Mouse (Mus musculus) intestine, postnatal 0 days (tissue): ENCODE measurements around the gene Kcnab3. TPM values are rescaled to one million over a fixed set of nuclear protein-coding genes. Genes with fewer than 3 reads are reported as not detected.
"Not testable (repeated sequence)": the region's sequence is repeated elsewhere in the genome, so short reads cannot be mapped to it uniquely, and the experiment has no call there.

Experiments
- ATAC-seq: fragments of 200-750 bp; cut with Nextera tagmentation; 2 replicates; pipeline ENCODE4 v1.8.0; 2017; ENCODE audit warnings: mild to moderate bottlenecking, moderate TSS enrichment, moderate library complexity
- H3K27ac ChIP-seq: fragments of 300-500 bp; sonication (generic); 2 replicates; pipeline ENCODE4 v1.5.1; 2014; ENCODE audit warnings: mild to moderate bottlenecking, low read depth, low read length, moderate library complexity
- H3K27me3 ChIP-seq: fragments of 300-500 bp; sonication (generic); replicated peaks from 2 replicates; pipeline ENCODE4 v1.6.1; 2014; ENCODE audit warnings: low read length, mixed read lengths; ENCODE audit not compliant: control insufficient read depth, insufficient read depth
- H3K36me3 ChIP-seq: fragments of 300-500 bp; sonication (generic); 2 replicates; pipeline ENCODE4 v1.6.1; 2014; ENCODE audit warnings: mild to moderate bottlenecking, moderate library complexity; ENCODE audit not compliant: control insufficient read depth, insufficient read depth
- H3K4me1 ChIP-seq: fragments of 300-500 bp; sonication (generic); replicated peaks from 2 replicates; pipeline ENCODE4 v1.6.1; 2014; ENCODE audit warnings: antibody characterized with exemption, low read length, mixed read lengths; ENCODE audit not compliant: control insufficient read depth, insufficient read depth
- H3K4me2 ChIP-seq: fragments of 300-500 bp; sonication (generic); replicated peaks from 2 replicates; pipeline ENCODE4 v1.6.1; 2014; ENCODE audit warnings: low read depth, mild to moderate bottlenecking, moderate library complexity
- H3K4me3 ChIP-seq: fragments of 300-500 bp; sonication (generic); 2 replicates; pipeline ENCODE4 v1.5.1; 2014; ENCODE audit warnings: low read depth, low read length
- H3K9ac ChIP-seq: fragments of 300-500 bp; sonication (generic); 2 replicates; pipeline ENCODE4 v1.6.1; 2014; ENCODE audit warnings: mild to moderate bottlenecking, low read depth, low read length
- H3K9me3 ChIP-seq: fragments of 300-500 bp; sonication (generic); 2 replicates; pipeline ENCODE4 v1.6.1; 2016; ENCODE audit warnings: mixed run types; ENCODE audit not compliant: control insufficient read depth
- CTCF ChIP-seq: sonication (generic); IDR thresholded peaks from 2 replicates; pipeline ENCODE4 v1.5.1; 2016; ENCODE audit warnings: low read depth, mild to moderate bottlenecking, control low read depth, antibody characterized with exemption, moderate library complexity
- WGBS: fragments of 180-500 bp; shearing (Covaris S2); extraction: QIAGEN DNeasy Blood & Tissue Kit; methylation state at CpG from one replicate; pipeline ENCODE4 v1.1.7; 2014; 5-methylcytosine and 5-hydroxymethylcytosine counted together
- polyA plus RNA-seq: library from polyadenylated mRNA; unstranded; fragments of >200 nt; fragmentation: Nextera tagmentation; extraction: Ambion mirVana; gene quantifications from 2 replicates; pipeline ENCODE4 v1.2.1, GENCODE M21; 2015

Kcnab3 gene
- polyA plus RNA-seq, 1 experiment from 2014 or later, result 1.4 TPM

- Histone ChIP-seq H3K9me3 (no peaks in the 10 kb centered on the region), H3K27me3 (no peaks in the 10 kb centered on the region), H3K4me1 (no peaks in the 10 kb centered on the region), H3K4me3 (no peak overlapping the region), H3K36me3 (peaks cover 52% of the 10 kb centered on the region), H3K27ac (no peak overlapping the region), H3K9ac (no peak overlapping the region), H3K4me2 (no peak overlapping the region)
- no peak for TF ChIP-seq CTCF
- no peak for ATAC-seq
- 88% methylated on average over 7 of the region's 7 CpGs for WGBS
Observed at GRCm38 (mm10) chr11:69302817-69303216, 23.2 kb upstream of the Kcnab3 start.

DNA sequence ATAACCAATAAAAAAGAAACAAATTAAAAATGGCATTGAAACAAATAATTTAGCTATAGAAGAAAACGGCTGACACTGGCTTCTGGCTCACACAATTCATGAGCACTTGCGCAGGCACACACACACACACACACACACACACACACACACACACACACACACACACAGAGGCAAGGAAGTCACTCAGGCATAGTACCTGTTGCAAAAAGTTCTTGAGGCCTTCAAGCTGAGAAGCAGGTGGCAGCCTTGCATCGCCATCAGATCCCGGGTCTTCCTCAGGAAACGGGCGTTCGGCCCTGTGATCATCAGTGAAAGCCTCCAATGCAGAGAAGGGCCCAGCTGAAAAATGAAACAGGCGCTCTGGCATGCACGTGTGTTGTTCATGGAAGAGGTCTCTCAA lies 20.8 kb upstream of the Kcnab3 start:
- Histone ChIP-seq H3K4me2 (no peak overlapping the region), H3K4me1 (no peaks in the 10 kb centered on the region), H3K4me3 (no peak overlapping the region), H3K9me3 (no peaks in the 10 kb centered on the region), H3K27ac (no peak overlapping the region), H3K36me3 (peaks cover 58% of the 10 kb centered on the region), H3K27me3 (no peaks in the 10 kb centered on the region), H3K9ac (no peak overlapping the region)
- ATAC-seq, result no peak
- 89% methylated on average over 9 of the region's 9 CpGs for WGBS
- no peak for TF ChIP-seq CTCF

- no peaks in the 10 kb centered on the region for H3K4me1 ChIP-seq
- 85% methylated on average over 2 of the region's 2 CpGs for WGBS
- H3K4me3 ChIP-seq, result no peak overlapping the region
- no peaks in the 10 kb centered on the region for H3K9me3 ChIP-seq
- no peak overlapping the region for H3K27ac ChIP-seq
- H3K9ac ChIP-seq, result no peak overlapping the region
- no peaks in the 10 kb centered on the region for H3K27me3 ChIP-seq
- ATAC-seq, result no peak
- TF ChIP-seq CTCF, result no peak
- H3K4me2 ChIP-seq, result no peak overlapping the region
- H3K36me3 ChIP-seq, result peaks cover 64% of the 10 kb centered on the region
Observed at GRCm38 (mm10) chr11:69306039-69306438, 20.0 kb upstream of the Kcnab3 start.

GRCm38 (mm10) chr11:69311266-69311665 lies 14.8 kb upstream of the Kcnab3 start:
- Histone ChIP-seq H3K4me1 (no peaks in the 10 kb centered on the region), H3K4me2 (no peak overlapping the region), H3K36me3 (peaks cover 52% of the 10 kb centered on the region), H3K9ac (no peak overlapping the region), H3K4me3 (no peak overlapping the region), H3K27me3 (no peaks in the 10 kb centered on the region), H3K9me3 (no peaks in the 10 kb centered on the region), H3K27ac (no peak overlapping the region)
- 78% methylated on average over 7 of the region's 7 CpGs for WGBS
- ATAC-seq, result no peak
- no peak for TF ChIP-seq CTCF

DNA sequence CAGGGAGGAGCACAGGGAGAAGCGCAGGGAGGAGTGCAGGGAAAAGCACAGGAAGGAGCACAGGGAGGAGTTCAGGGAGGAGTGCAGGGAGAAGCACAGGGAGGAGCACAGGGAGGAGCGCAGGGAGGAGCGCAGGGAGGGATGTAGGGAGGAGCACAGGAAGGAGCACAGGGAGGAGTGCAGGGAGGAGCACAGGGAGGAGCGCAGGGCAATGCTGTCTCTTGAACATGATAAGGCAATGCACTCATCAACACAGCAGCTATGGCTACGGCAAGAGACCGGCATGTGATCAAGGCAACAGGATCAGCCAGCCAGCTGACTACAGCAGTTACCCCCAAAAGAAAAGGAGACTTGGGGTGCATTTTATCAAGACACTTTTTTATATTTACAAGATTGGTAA lies 9.7 kb upstream of the Kcnab3 start:
- Histone ChIP-seq H3K4me3 (no peak overlapping the region), H3K9ac (no peak overlapping the region), H3K4me1 (no peaks in the 10 kb centered on the region), H3K9me3 (no peaks in the 10 kb centered on the region), H3K4me2 (no peak overlapping the region), H3K27me3 (no peaks in the 10 kb centered on the region), H3K36me3 (peaks cover 37% of the 10 kb centered on the region), H3K27ac (no peak overlapping the region)
- 96% methylated on average over 6 of the region's 6 CpGs for WGBS
- ATAC-seq, result no peak
- no peak for TF ChIP-seq CTCF

- H3K9me3 ChIP-seq, ATAC-seq, H3K4me3 ChIP-seq, H3K9ac ChIP-seq, H3K27me3 ChIP-seq, H3K4me1 ChIP-seq, H3K4me2 ChIP-seq, H3K27ac ChIP-seq: not testable (repeated sequence)
- WGBS, result 83% methylated on average over 3 of the region's 3 CpGs
- H3K36me3 ChIP-seq, result peaks cover 35% of the 10 kb centered on the region
Observed at GRCm38 (mm10) chr11:69318000-69318399, 8.1 kb upstream of the Kcnab3 start.

GRCm38 (mm10) chr11:69321580-69321979 lies 4.5 kb upstream of the Kcnab3 start:
- Histone ChIP-seq H3K36me3 (peaks cover 28% of the 10 kb centered on the region), H3K9ac (no peak overlapping the region), H3K4me2 (0 out of 2 replicates have a peak overlapping the region, but pooled peaks have one; percentile 76), H3K27me3 (no peaks in the 10 kb centered on the region), H3K4me1 (0 out of 2 replicates have a peak, but pooled peaks cover 2% of the 10 kb centered on the region), H3K9me3 (no peaks in the 10 kb centered on the region), H3K27ac (no peak overlapping the region), H3K4me3 (no peak overlapping the region)
- 93% methylated on average over 6 of the region's 6 CpGs for WGBS
- no peak for ATAC-seq
- no peak for TF ChIP-seq CTCF
